Mouse (Mus musculus) heart, embryonic 12.5 days (tissue): ENCODE results near the gene S100a2. TPM values are rescaled to one million over a fixed set of nuclear protein-coding genes. Genes with fewer than 3 reads are reported as not detected.
A peak's percentile ranks its signal among the peaks of the same experiment; 100 is the strongest.

ENCODE experiments used
- ATAC-seq: fragments of 200-750 bp; cut with Nextera tagmentation; 2 replicates; pipeline ENCODE4 v1.8.0; 2017; ENCODE audit warnings: moderate TSS enrichment, moderate library complexity; ENCODE audit not compliant: insufficient number of reproducible peaks, low FRiP score
- H3K27ac ChIP-seq: fragments of 300-500 bp; sonication (generic); 2 replicates; pipeline ENCODE4 v1.5.1; 2016; ENCODE audit warnings: mild to moderate bottlenecking, moderate library complexity; ENCODE audit not compliant: poor library complexity, severe bottlenecking
- H3K27me3 ChIP-seq: fragments of 300-500 bp; sonication (generic); replicated peaks from 2 replicates; pipeline ENCODE4 v1.6.1; 2016; ENCODE audit warnings: mild to moderate bottlenecking, moderate library complexity
- H3K36me3 ChIP-seq: fragments of 300-500 bp; sonication (generic); 2 replicates; pipeline ENCODE4 v1.6.1; 2016; ENCODE audit warnings: mild to moderate bottlenecking, moderate library complexity
- H3K4me1 ChIP-seq: fragments of 300-500 bp; sonication (generic); replicated peaks from 2 replicates; pipeline ENCODE4 v1.6.1; 2016; ENCODE audit warnings: mild to moderate bottlenecking
- H3K4me2 ChIP-seq: fragments of 300-500 bp; sonication (generic); 2 replicates; pipeline ENCODE4 v1.6.1; 2016; ENCODE audit warnings: mild to moderate bottlenecking, moderate library complexity
- H3K4me3 ChIP-seq: fragments of 300-500 bp; sonication (generic); 2 replicates; pipeline ENCODE4 v1.5.1; 2016; ENCODE audit warnings: mild to moderate bottlenecking
- H3K9ac ChIP-seq: fragments of 300-500 bp; sonication (generic); 2 replicates; pipeline ENCODE4 v1.6.1; 2016; ENCODE audit warnings: mild to moderate bottlenecking, moderate library complexity
- H3K9me3 ChIP-seq: fragments of 300-500 bp; sonication (generic); replicated peaks from 2 replicates; pipeline ENCODE4 v1.6.1; 2016; ENCODE audit warnings: mild to moderate bottlenecking, moderate library complexity
- WGBS: fragments of 180-500 bp; shearing (Covaris S2); methylation state at CpG from one replicate; pipeline ENCODE4 v1.1.7; 2016; 5-methylcytosine and 5-hydroxymethylcytosine counted together
- polyA plus RNA-seq: library from polyadenylated mRNA; unstranded; fragments of >200 nt; fragmentation: Nextera tagmentation; extraction: Ambion mirVana; gene quantifications from 2 replicates; pipeline ENCODE4 v1.2.1, GENCODE M21; 2016

Gene S100a2
- polyA plus RNA-seq, 1 experiment from 2014 or later, result not detected

DNA sequence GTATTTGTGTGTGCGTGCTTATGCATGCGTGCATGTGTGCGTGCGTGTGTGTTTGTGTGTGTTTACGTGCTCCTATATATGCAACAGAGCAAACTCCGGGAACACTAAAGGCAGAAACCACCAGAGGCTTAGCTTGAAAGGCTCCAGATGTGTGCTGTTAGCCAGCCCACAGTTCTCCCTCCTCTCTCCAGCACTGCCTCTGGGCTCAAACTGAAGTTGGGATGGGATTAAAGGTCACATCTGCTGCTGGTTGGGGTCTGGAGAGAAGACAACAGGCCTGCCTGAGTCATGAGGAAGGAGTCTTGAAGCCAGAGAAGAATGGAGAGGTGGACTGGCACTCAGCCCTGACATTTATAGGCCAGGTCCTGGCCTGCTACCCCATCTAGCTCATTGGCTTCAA is 16.1 kb downstream of the S100a2 start:
- H3K4me1 ChIP-seq, result peaks cover 27% of the 10 kb centered on the region
- H3K9ac ChIP-seq, result no peak overlapping the region
- H3K27me3 ChIP-seq, result no peaks in the 10 kb centered on the region
- no peak overlapping the region for H3K4me3 ChIP-seq
- WGBS, result 88% methylated on average over 6 of the region's 6 CpGs
- no peak overlapping the region for H3K4me2 ChIP-seq
- ATAC-seq, result no peak
- no peak overlapping the region for H3K27ac ChIP-seq
- no peaks in the 10 kb centered on the region for H3K36me3 ChIP-seq
- no peaks in the 10 kb centered on the region for H3K9me3 ChIP-seq

DNA sequence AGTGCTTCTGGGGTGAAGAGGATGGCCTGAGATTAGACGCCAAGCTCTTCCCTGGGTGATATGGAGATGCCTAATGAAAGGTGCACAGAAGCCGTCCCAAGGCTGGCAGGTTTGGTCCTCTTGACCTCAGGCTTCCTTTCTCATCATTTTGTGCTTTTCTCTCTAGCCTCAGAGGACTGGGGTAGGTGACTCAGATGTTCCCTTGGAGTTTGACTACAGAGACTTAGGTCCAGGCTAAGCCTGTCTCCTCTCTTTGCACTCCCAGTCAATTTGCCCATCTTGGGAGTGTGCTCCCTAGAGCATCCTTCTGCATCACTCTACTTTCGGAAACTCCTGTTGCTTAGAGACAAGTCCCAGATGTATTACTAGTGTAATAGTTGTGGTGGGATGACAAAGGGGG is 17.3 kb downstream of the S100a2 start:
- H3K4me2 ChIP-seq, result no peak overlapping the region
- no peaks in the 10 kb centered on the region for H3K36me3 ChIP-seq
- no peak overlapping the region for H3K27ac ChIP-seq
- H3K4me1 ChIP-seq, result peaks cover 20% of the 10 kb centered on the region
- H3K4me3 ChIP-seq, result no peak overlapping the region
- no peak for ATAC-seq
- no peaks in the 10 kb centered on the region for H3K9me3 ChIP-seq
- WGBS, result 79% methylated on average over 3 of the region's 3 CpGs
- H3K27me3 ChIP-seq, result no peaks in the 10 kb centered on the region
- no peak overlapping the region for H3K9ac ChIP-seq

DNA sequence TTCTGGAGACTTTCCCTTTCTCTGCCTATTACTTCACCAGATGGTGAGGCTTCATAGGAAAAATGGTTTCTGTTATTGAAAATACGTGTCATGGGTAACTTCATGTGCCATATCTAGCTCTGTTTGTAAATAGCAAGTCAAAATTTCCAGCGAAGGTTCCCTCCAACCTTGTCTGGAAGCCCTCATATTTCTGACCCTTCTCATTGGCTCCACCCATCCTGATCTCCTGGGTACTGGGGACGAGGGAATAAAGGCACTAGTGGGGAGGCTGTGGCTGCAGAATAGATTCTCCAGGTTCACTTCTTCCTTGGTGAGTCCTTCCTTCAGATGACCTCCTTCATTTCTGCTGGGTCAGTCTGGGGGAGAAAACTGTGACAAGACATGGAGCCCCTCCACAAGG is 18.2 kb downstream of the S100a2 start, which contains the start of gene S100a5:
Gene S100a5 (plus strand): TSS at position 301 of the 400 bp plus-strand sequence.
- no peak within 1 kb of the TSS for H3K4me2 ChIP-seq
- 56% methylated on average over 3 of the region's 3 CpGs for WGBS
- no peak within 1 kb of the TSS for H3K4me3 ChIP-seq
- no peaks in the 10 kb centered on the region for H3K9me3 ChIP-seq
- no peak within 1 kb of the TSS for H3K9ac ChIP-seq
- peaks cover under 1% of the 10 kb centered on the region; the same call in 1 of the 2 replicates for H3K27me3 ChIP-seq
- H3K36me3 ChIP-seq, result no peaks in the 10 kb centered on the region
- ATAC-seq, result no peak
- H3K4me1 ChIP-seq, result peaks cover 23% of the 10 kb centered on the region
- no peak within 1 kb of the TSS for H3K27ac ChIP-seq

DNA sequence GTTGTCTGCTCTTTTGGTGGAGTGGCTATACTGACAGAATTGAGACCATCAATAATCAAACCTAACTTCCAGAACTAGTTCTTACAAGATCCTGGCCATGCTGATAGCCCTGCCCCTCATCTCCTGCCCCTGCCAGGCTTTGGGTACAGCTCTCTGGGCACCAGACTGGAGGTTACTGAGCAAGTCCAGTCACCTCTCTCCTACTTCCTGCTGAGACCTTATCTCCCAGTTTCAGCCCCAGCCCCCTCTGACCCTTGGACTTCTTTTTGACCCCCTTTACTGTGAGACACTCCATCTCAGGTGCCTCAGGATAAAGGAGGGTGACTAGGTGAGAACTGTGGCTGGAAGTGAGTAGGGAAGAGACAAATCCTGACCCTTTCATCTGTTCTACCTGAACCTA is 19.1 kb downstream of the S100a2 start:
- no peak overlapping the region for H3K4me3 ChIP-seq
- no peak overlapping the region for H3K27ac ChIP-seq
- no peaks in the 10 kb centered on the region for H3K36me3 ChIP-seq
- H3K27me3 ChIP-seq, result peaks cover 6% of the 10 kb centered on the region; the same call in 1 of the 2 replicates
- no peak for ATAC-seq
- H3K4me2 ChIP-seq, result no peak overlapping the region
- H3K9ac ChIP-seq, result no peak overlapping the region
- no peaks in the 10 kb centered on the region for H3K9me3 ChIP-seq
- H3K4me1 ChIP-seq, result peaks cover 17% of the 10 kb centered on the region

DNA sequence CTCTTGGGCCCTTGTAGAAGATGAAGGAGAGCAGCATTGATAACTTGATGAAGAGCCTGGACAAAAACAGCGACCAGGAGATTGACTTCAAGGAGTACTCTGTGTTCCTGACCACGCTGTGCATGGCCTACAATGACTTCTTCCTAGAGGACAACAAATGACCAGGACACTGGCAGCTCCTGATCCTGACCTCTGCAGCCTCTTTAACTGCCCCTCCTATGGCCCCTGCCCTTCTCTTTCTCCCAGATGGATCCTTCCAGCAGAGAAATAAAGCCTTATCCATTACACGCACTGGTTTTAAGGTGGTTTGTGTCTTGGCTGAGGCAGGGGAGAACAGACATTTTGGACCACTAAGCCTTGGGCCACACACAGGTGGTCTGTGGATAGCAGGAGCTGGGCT is 21.4 kb downstream of the S100a2 start:
- Histone ChIP-seq H3K4me1 (peaks cover 11% of the 10 kb centered on the region), H3K4me3 (no peak overlapping the region), H3K27ac (no peak overlapping the region), H3K36me3 (no peaks in the 10 kb centered on the region), H3K9ac (no peak overlapping the region), H3K4me2 (no peak overlapping the region), H3K27me3 (peaks cover 6% of the 10 kb centered on the region; the same call in 1 of the 2 replicates), H3K9me3 (no peaks in the 10 kb centered on the region)
- WGBS, result 79% methylated on average over 3 of the region's 3 CpGs
- no peak for ATAC-seq

DNA sequence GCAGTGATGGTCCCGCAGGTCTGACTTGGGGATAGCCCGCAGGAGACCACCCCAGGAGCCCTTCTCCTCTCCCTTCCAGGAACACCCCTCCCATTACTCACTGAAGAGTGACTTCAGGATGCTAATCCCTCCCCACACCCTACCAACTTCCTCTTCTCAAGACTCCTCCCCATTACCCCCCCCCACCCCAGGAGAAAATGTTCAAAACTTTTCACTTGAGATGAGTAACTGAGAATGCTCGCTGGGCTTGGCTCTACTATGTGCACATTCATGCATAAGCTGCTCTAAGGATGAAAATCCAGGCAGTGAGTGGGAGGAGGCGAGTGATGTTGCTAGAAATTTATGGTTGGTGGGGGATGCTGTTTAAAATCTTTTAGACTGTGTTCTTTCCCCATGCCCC is 22.0 kb downstream of the S100a2 start:
- 55% methylated on average over 4 of the region's 4 CpGs for WGBS
- Histone ChIP-seq H3K9me3 (no peaks in the 10 kb centered on the region), H3K36me3 (no peaks in the 10 kb centered on the region), H3K9ac (no peak overlapping the region), H3K4me2 (no peak overlapping the region), H3K4me3 (no peak overlapping the region), H3K27ac (no peak overlapping the region), H3K4me1 (peaks cover 11% of the 10 kb centered on the region), H3K27me3 (peaks cover 6% of the 10 kb centered on the region; the same call in 1 of the 2 replicates)
- no peak for ATAC-seq

DNA sequence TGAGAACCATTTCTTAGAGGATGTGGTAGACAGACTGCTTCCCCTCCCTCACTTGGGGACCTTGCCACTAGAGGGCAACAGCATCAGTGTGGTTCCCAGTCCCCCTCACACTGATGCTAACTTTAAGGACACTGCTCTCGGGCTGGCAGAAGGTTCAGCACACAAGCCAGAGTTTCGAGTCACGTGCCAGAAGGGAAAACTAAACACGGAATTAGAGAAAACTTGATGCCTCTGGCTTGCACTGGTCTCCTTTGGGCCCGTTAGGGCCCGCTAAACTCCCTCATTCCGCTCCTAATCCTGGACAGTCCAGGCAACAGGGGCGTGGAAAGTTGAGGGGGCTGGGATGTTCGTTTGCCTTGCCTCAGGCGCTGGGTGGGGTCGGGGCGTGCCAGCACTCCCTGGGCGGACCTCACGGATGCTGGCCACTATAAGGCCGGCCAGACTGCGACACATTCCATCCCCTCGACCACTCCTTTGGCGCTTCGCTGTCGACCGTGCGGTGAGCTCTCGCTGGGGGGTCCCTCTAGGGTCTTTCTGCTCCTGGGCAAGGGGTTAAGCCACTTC is 22.8 kb downstream of the S100a2 start, which contains the start of gene S100a6:
Gene S100a6 (plus strand): TSS at position 155 of the 564 bp plus-strand sequence.
- Histone ChIP-seq H3K27ac (no peak within 1 kb of the TSS), H3K4me3 (peak within 1 kb of the TSS; percentile 45)
- under 1% methylated on average over 23 of the region's 23 CpGs for WGBS

DNA sequence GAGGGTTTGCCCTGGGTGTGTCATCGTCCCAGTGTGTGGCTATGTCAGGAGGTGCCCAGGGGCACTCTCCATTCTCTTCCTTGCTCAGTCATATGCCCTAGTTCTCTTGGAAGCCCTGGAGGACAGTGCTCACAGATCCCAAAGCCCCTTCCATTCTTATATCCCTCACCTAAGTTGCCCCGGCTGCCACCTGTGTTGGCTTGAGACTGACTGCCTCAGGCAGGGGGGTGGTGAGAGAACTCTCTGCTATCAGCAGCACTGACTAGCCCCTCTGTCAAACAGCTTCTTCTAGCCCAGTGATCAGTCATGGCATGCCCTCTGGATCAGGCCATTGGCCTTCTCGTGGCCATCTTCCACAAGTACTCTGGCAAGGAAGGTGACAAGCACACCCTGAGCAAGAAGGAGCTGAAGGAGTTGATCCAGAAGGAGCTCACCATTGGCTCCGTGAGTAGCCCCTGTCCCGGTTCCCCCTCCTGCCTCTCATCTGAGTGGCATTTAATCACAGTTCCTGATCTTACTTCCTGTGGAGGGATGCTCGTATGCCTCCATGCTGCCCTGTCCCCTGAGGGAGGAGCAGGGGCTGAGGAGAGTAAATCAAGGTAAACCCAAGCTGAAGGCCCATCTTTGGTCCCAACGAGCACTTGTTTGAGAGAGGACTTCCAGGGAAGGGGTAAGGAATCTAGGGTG is 23.6 kb downstream of the S100a2 start:
- no peak overlapping the region for H3K27ac ChIP-seq
- no peak for ATAC-seq
- H3K4me3 ChIP-seq, result peak overlapping the region; percentile 45; the same call in 1 of the 2 replicates
- H3K4me1 ChIP-seq, result peaks cover 11% of the 10 kb centered on the region
- no peaks in the 10 kb centered on the region for H3K9me3 ChIP-seq
- peak overlapping the region; percentile 88 for H3K4me2 ChIP-seq
- WGBS, result 47% methylated on average over 7 of the region's 7 CpGs
- H3K9ac ChIP-seq, result no peak overlapping the region
- peaks cover 6% of the 10 kb centered on the region; the same call in 1 of the 2 replicates for H3K27me3 ChIP-seq
- no peaks in the 10 kb centered on the region for H3K36me3 ChIP-seq

More for the DNA sequence above, 22.8 kb downstream of the S100a2 start, which contains the start of gene S100a6:
- Histone ChIP-seq H3K36me3 (no peaks in the 10 kb centered on the region), H3K9ac (peak within 1 kb of the TSS; percentile 52), H3K9me3 (no peaks in the 10 kb centered on the region), H3K4me2 (peak within 1 kb of the TSS; percentile 88), H3K27me3 (peaks cover 6% of the 10 kb centered on the region; the same call in 1 of the 2 replicates), H3K4me1 (peaks cover 11% of the 10 kb centered on the region)
- peak; percentile 74 for ATAC-seq

DNA sequence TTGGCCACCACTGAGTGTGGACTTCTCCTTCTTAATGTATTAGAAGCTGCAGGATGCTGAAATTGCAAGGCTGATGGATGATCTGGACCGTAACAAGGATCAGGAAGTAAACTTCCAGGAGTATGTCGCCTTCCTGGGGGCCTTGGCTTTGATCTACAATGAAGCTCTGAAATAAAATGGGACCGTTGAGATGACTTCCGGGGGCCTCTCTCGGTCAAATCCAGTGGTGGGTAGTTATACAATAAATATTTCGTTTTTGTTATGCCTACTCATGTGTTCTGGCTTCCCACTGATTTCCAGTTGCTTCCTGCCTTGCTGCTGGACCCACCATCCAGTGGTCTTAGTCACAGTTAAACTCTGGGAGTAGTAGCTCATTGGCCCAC is 24.1 kb downstream of the S100a2 start:
- WGBS, result 79% methylated on average over 6 of the region's 6 CpGs
- no peak for ATAC-seq
- no peaks in the 10 kb centered on the region for H3K9me3 ChIP-seq
- no peak overlapping the region for H3K4me2 ChIP-seq
- H3K36me3 ChIP-seq, result no peaks in the 10 kb centered on the region
- no peak overlapping the region for H3K27ac ChIP-seq
- H3K4me3 ChIP-seq, result no peak overlapping the region
- peaks cover 6% of the 10 kb centered on the region; the same call in 1 of the 2 replicates for H3K27me3 ChIP-seq
- H3K4me1 ChIP-seq, result peaks cover 11% of the 10 kb centered on the region
- H3K9ac ChIP-seq, result no peak overlapping the region

DNA sequence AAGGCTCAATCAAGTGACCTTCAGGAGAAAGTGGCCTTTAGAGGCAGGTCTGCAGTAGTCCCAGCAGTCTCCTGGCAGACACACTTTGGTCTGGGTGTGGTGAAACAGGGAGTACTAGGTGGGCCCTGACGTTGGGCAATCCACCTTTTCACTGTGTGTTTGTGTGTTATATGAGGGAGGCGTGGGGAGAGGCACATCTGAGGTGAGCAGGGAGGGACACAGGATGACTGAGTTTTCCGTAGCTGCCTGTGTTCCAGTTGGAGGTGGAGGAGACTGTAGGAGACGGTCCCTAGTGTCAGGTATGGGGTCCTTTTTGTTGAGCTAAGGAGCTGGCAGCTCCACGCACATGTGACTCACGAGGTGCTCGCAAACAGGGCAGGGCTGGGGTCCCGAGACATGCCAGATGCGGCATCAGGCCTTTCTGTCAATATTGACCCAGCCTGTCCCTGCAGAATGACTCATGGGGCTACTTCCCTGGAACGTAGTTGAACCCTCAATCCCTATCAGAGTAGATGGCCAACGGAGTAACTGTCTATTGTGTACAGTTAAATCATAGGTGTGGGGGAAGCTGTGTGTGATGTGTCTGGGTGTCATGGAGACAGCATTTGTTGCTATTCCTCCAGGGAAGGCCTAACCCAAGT is 24.7 kb downstream of the S100a2 start:
- H3K36me3 ChIP-seq, result no peaks in the 10 kb centered on the region
- H3K4me2 ChIP-seq, result no peak overlapping the region
- H3K9me3 ChIP-seq, result no peaks in the 10 kb centered on the region
- H3K4me3 ChIP-seq, result no peak overlapping the region
- 72% methylated on average over 11 of the region's 11 CpGs for WGBS
- peaks cover 6% of the 10 kb centered on the region; the same call in 1 of the 2 replicates for H3K27me3 ChIP-seq
- ATAC-seq, result no peak
- no peak overlapping the region for H3K9ac ChIP-seq
- no peak overlapping the region for H3K27ac ChIP-seq
- peaks cover 11% of the 10 kb centered on the region for H3K4me1 ChIP-seq

DNA sequence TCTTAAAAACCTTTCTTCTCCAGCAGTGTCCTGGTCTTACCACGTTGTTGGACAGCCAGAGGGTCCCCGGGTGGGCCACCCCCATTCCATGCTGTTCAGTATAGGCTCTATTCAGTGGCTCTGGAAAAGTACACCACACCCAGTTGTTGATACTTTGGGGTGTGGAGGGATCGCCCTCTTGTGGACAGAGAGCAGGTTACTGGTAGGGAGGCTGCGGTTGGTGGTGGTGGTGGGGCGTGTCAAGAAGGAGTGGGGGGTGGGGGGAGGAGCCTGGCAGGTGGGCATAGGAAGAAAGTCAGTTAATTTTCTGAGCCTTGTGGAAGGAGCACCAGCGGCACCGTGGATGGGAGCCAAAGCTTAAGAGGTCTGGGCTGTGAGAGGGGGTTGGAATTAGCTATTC is 25.4 kb downstream of the S100a2 start:
- peaks cover 6% of the 10 kb centered on the region; the same call in 1 of the 2 replicates for H3K27me3 ChIP-seq
- no peaks in the 10 kb centered on the region for H3K9me3 ChIP-seq
- 0 out of 2 replicates have a peak overlapping the region, but pooled peaks have one; percentile 19 for H3K4me2 ChIP-seq
- ATAC-seq, result 0 out of 2 replicates have a peak, but pooled peaks have one; percentile 5
- no peak overlapping the region for H3K4me3 ChIP-seq
- no peak overlapping the region for H3K27ac ChIP-seq
- WGBS, result 9% methylated on average over 7 of the region's 7 CpGs
- H3K36me3 ChIP-seq, result no peaks in the 10 kb centered on the region
- H3K4me1 ChIP-seq, result peaks cover 11% of the 10 kb centered on the region
- no peak overlapping the region for H3K9ac ChIP-seq
